Mouse (Mus musculus) cerebellum, adult 2 months (tissue): Measurements from ENCODE around the gene Tmem104. TPM values are rescaled to one million over a fixed set of nuclear protein-coding genes. Genes with fewer than 3 reads are reported as not detected.
A peak's percentile ranks its signal among the peaks of the same experiment; 100 is the strongest.

ENCODE experiments used
- DNase-seq, 2 experiments: peaks; one replicate each; pipeline ENCODE4 v3.0.0; 2021
- H3K27ac ChIP-seq: fragments of 200-500 bp; 2 replicates; pipeline ENCODE4 v1.5.1; 2012; ENCODE audit warnings: low read length, control low read depth, inconsistent platforms; ENCODE audit not compliant: insufficient read depth
- H3K27me3 ChIP-seq: fragments of 200-500 bp; 2 replicates; pipeline ENCODE4 v1.6.1; 2012; ENCODE audit warnings: inconsistent platforms, mild to moderate bottlenecking, low read length, moderate library complexity; ENCODE audit not compliant: control insufficient read depth, insufficient read depth
- H3K4me1 ChIP-seq: fragments of 200-500 bp; 2 replicates; pipeline ENCODE4 v1.6.1; 2011; ENCODE audit warnings: low read length; ENCODE audit not compliant: control insufficient read depth, insufficient read depth
- H3K4me3 ChIP-seq: fragments of 200-500 bp; replicated peaks from 2 replicates; pipeline ENCODE3; 2011; ENCODE audit warnings: mild to moderate bottlenecking, low read depth, low read length, control low read depth; ENCODE audit not compliant: insufficient read depth
- CTCF ChIP-seq: fragments of 200-500 bp; IDR thresholded peaks from 2 replicates; pipeline ENCODE4 v1.5.1; 2011; ENCODE audit warnings: low read depth, mild to moderate bottlenecking, control low read depth, low read length, moderate library complexity, borderline replicate concordance; ENCODE audit not compliant: insufficient read depth
- POLR2A ChIP-seq: fragments of 200-500 bp; IDR thresholded peaks from 2 replicates; pipeline ENCODE4 v1.6.1; 2011; ENCODE audit warnings: low read length, control low read depth, borderline replicate concordance; ENCODE audit not compliant: insufficient read depth
- WGBS: fragments of 180-500 bp; shearing (Covaris S2); methylation state at CpG from one replicate; pipeline ENCODE4 v1.1.7; 2018; 5-methylcytosine and 5-hydroxymethylcytosine counted together
- polyA plus RNA-seq: library from polyadenylated mRNA; depleted of rRNA; stranded (reverse); fragments of >200 nt; gene quantifications from 2 replicates; pipeline ENCODE4 v1.2.3, GENCODE M21; 2012

The Tmem104 gene
- polyA plus RNA-seq, 1 experiment, result 13.3 TPM

DNA sequence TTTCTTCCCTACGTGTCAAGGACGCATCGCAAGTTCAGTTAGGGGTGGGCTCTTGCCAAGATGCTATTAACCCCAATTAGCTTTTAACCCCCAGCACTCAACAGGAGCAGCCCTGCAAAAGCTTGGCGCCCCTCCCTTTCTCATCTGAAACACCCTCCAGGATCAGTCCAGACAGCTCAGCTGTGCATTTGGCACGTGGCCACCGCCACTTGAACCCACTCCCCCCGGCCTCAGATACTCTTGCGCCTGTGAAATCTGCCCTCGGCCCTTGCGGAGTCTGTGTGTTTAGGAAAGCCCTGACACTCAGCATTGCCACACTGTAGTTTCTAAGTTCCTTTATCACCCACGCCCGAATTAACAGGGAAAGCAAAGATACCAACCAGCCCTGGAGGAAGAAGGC lies 34.8 kb downstream of the Tmem104 start:
- Histone ChIP-seq H3K27ac (no peak overlapping the region), H3K4me1 (peaks cover 84% of the 10 kb centered on the region), H3K4me3 (no peak overlapping the region), H3K27me3 (no peaks in the 10 kb centered on the region)
- no peak for DNase-seq
- TF ChIP-seq CTCF (no peak), POLR2A (no peak)
- 38% methylated on average over 12 of the region's 12 CpGs for WGBS

- Histone ChIP-seq H3K4me3 (no peak overlapping the region), H3K27me3 (no peaks in the 10 kb centered on the region), H3K4me1 (peaks cover 83% of the 10 kb centered on the region), H3K27ac (no peak overlapping the region)
- no peak for DNase-seq
- no peak for TF ChIP-seq CTCF
- no peak for TF ChIP-seq POLR2A
- 47% methylated on average over 5 of the region's 5 CpGs for WGBS
These were observed 35.3 kb downstream of the Tmem104 start for GRCm38 (mm10) chr11:115222570-115222969.

GRCm38 (mm10) chr11:115223451-115223850 lies 36.2 kb downstream of the Tmem104 start:
- DNase-seq, result peak; percentile 65 to 66
- TF ChIP-seq CTCF, result no peak
- no peak for TF ChIP-seq POLR2A
- H3K4me3 ChIP-seq, result no peak overlapping the region
- peak overlapping the region; percentile 2; the same call in 1 of the 2 replicates for H3K27ac ChIP-seq
- peaks cover 84% of the 10 kb centered on the region for H3K4me1 ChIP-seq
- no peaks in the 10 kb centered on the region for H3K27me3 ChIP-seq
- 15% methylated on average over 11 of the region's 11 CpGs for WGBS

GRCm38 (mm10) chr11:115223877-115224276 lies 36.6 kb downstream of the Tmem104 start:
- peaks cover 84% of the 10 kb centered on the region for H3K4me1 ChIP-seq
- H3K27me3 ChIP-seq, result no peaks in the 10 kb centered on the region
- peak overlapping the region; percentile 2; the same call in 1 of the 2 replicates for H3K27ac ChIP-seq
- no peak overlapping the region for H3K4me3 ChIP-seq
- DNase-seq, result no peak
- TF ChIP-seq CTCF, result no peak
- TF ChIP-seq POLR2A, result no peak
- WGBS, result 73% methylated on average over 6 of the region's 6 CpGs

GRCm38 (mm10) chr11:115224889-115225288 lies 37.6 kb downstream of the Tmem104 start:
- Histone ChIP-seq H3K27ac (peak overlapping the region; percentile 50; the same call in 1 of the 2 replicates), H3K4me1 (peaks cover 81% of the 10 kb centered on the region), H3K27me3 (no peaks in the 10 kb centered on the region), H3K4me3 (no peak overlapping the region)
- TF ChIP-seq CTCF (peak; percentile 57; the same call in 1 of the 2 replicates), POLR2A (no peak)
- WGBS, result 26% methylated on average over 8 of the region's 8 CpGs
- peak in 1 of 2 experiments; percentile 68 for DNase-seq

GRCm38 (mm10) chr11:115225301-115225700 lies 38.0 kb downstream of the Tmem104 start:
- TF ChIP-seq CTCF (no peak), POLR2A (no peak)
- no peak for DNase-seq
- Histone ChIP-seq H3K4me3 (no peak overlapping the region), H3K4me1 (peaks cover 77% of the 10 kb centered on the region), H3K27me3 (no peaks in the 10 kb centered on the region), H3K27ac (peak overlapping the region; percentile 50; the same call in 1 of the 2 replicates)
- WGBS, result 59% methylated on average over 6 of the region's 6 CpGs

DNA sequence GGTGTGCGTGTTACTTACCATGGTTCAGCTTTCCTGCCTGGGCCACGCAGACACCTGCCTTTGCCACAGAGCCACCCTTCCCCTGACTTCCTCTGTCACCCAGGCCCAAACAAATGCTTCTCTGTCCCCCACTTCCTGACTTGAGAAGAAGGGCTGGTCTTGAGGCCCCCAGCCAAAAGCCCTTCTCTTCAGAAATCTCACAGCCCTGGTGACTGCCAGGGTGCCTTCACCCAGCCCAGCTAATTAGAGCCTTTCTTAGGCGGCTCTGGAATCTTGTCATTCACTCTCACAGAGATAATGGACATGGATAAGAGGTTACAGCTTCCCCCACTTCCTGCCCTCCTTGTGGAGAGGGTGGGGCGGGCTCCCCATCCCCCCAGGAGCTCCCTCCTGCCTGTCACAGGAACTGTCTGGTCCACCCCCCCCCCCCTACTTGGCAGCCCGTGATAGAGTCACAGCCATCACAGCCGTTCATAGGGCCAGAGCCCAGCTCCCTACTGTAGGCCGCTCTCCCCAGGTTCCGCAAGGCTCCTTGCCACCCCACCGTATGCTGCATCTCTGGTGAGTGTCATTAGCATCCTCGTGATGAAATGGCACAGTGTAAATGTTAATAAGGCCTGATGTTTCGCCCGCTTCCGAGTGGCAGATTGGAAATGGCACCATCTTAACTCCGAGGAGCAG lies 39.7 kb downstream of the Tmem104 start:
- H3K4me3 ChIP-seq, result no peak overlapping the region
- H3K4me1 ChIP-seq, result peaks cover 78% of the 10 kb centered on the region
- 22% methylated on average over 14 of the region's 14 CpGs for WGBS
- H3K27me3 ChIP-seq, result no peaks in the 10 kb centered on the region
- DNase-seq, result peak in 1 of 2 experiments; percentile 70
- no peak for TF ChIP-seq CTCF
- no peak for TF ChIP-seq POLR2A
- H3K27ac ChIP-seq, result peak overlapping the region; percentile 63

DNA sequence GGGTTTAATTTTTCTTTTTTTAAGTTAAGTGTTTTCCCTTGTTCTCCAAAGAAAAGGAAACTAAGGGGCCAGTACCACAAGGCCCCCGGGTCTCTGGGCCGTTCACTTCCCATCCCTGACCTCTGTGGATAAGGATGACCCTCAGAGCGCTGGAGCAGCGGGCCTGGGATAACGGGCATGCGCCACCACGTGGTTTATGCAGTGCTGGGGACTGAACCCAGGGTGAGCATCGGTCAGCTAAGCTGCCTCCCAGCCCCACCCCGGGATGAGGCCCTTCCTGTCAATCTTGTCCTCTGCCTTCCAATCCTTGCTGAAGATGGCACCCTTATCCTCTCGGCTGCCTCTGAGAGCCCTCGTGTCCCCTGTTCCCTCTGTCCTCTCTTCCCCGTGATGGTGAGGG lies 40.4 kb downstream of the Tmem104 start:
- H3K27ac ChIP-seq, result no peak overlapping the region

More for the DNA sequence above, 40.4 kb downstream of the Tmem104 start:
- no peak for TF ChIP-seq POLR2A
- no peak for TF ChIP-seq CTCF
- Histone ChIP-seq H3K4me1 (peaks cover 78% of the 10 kb centered on the region), H3K4me3 (no peak overlapping the region), H3K27me3 (no peaks in the 10 kb centered on the region)
- WGBS, result 52% methylated on average over 12 of the region's 12 CpGs
- no peak for DNase-seq
